Mouse (Mus musculus) forebrain, embryonic 10.5 days (tissue): Measurements from ENCODE around the gene Osbpl7. TPM values are rescaled to one million over a fixed set of nuclear protein-coding genes. Genes with fewer than 3 reads are reported as not detected.
A peak's percentile ranks its signal among the peaks of the same experiment; 100 is the strongest.

Experiments
- DNase-seq: peaks from one replicate; pipeline ENCODE4 v3.0.0-alpha.2; 2017; ENCODE audit warnings: low spot score; ENCODE audit errors: extremely low spot score
- H3K27ac ChIP-seq: fragments of 300-500 bp; sonication (generic); 2 replicates; pipeline ENCODE4 v1.5.1; 2016; ENCODE audit warnings: mild to moderate bottlenecking
- H3K27me3 ChIP-seq: fragments of 300-500 bp; sonication (generic); 2 replicates; pipeline ENCODE4 v1.6.1; 2016; ENCODE audit warnings: mild to moderate bottlenecking; ENCODE audit not compliant: poor library complexity, severe bottlenecking
- H3K36me3 ChIP-seq: fragments of 300-500 bp; sonication (generic); replicated peaks from 2 replicates; pipeline ENCODE4 v1.6.1; 2016; ENCODE audit warnings: mild to moderate bottlenecking, moderate library complexity
- H3K4me1 ChIP-seq: fragments of 300-500 bp; sonication (generic); 2 replicates; pipeline ENCODE4 v1.6.1; 2016
- H3K4me3 ChIP-seq: fragments of 300-500 bp; sonication (generic); 2 replicates; pipeline ENCODE4 v1.5.1; 2016; ENCODE audit warnings: mild to moderate bottlenecking, moderate library complexity
- H3K9me3 ChIP-seq: fragments of 300-500 bp; sonication (generic); 2 replicates; pipeline ENCODE4 v1.6.1; 2016; ENCODE audit warnings: mild to moderate bottlenecking, moderate library complexity
- WGBS: fragments of 180-500 bp; shearing (Covaris S2); methylation state at CpG from one replicate; pipeline ENCODE4 v1.1.7; 2016; 5-methylcytosine and 5-hydroxymethylcytosine counted together
- polyA plus RNA-seq: library from polyadenylated mRNA; unstranded; fragments of >200 nt; fragmentation: Nextera tagmentation; extraction: Ambion mirVana; gene quantifications from 2 replicates; pipeline ENCODE4 v1.2.1, GENCODE M21; 2016

Osbpl7 gene
- polyA plus RNA-seq, 1 experiment from 2014 or later = 8.9 TPM

DNA sequence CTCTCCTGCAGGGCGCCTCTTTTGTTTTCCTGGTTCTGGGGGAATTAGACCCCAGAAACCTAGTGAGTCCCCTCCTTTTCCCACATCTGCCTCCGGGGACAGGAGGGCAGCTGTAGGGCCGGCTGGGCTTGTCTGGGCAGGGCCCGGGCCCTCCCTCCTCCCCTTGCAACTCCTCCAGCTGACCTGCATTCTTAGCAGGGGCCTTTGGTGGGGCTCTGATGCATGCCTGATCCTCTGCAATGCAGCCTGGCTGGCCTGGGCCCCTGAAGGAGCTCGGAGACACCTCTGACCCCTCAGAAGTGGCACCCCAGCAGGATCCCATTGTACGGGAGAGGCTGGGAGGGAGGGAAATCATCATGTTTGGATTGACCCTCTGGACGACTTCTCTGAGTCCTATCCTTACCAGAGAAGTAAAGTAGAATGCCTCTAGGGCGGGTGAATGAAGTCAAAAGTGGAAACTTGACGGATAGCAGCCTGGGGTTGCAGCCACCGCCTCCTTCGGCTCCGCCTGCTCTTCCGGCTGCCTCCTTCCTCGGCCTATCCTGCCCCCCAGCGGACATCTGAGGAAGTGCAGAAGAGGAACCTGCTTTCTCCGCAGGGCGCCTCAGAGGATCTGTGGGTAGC lies 24.6 kb upstream of the Osbpl7 start:
- Histone ChIP-seq H3K9me3 (no peaks in the 10 kb centered on the region), H3K36me3 (no peaks in the 10 kb centered on the region), H3K27me3 (peaks cover 50% of the 10 kb centered on the region), H3K27ac (peak overlapping the region; percentile 87), H3K4me3 (peak overlapping the region; percentile 45), H3K4me1 (peaks cover 75% of the 10 kb centered on the region)
- WGBS = 1% methylated on average over 17 of the region's 17 CpGs
- DNase-seq = peak; percentile 90

DNA sequence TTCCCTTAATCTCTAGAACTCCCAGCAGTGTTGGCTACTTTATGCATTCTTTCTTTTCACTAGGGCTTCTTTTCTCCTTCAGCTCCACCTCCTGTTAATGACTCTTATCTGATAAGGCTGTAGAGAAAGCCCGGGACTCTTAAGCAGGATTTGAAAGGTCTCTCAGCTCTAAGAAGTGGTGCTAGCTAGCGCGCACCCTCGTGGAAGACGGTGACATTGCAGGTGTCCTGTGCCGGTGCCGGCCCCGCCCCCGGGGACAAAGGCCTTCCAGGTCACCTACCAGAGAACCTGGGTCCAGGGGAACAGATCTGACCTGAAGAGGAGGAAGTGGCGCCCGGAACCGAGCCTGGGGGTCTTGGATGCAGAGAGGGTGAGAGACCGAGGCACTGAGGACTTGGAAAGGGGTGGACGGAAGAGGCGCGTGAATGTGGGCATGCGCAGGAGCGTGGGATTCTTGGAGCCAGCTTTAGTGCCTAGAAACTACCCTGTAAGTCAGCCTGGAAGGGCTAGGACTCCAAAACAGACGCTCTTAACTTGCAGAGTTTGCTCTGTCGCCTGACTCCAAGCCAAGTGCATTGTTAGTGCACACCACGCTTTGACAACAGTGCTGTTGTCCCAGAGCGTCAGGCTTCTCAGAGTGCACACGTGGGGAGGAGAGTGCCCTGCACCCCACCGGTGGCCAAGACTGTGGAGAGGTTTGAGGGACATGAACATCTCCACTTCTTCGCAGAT lies 20.6 kb upstream of the Osbpl7 start, which contains the start of gene Scrn2:
Gene Scrn2 (plus strand): TSS at position 253 of the 732 bp plus-strand sequence.
- peaks cover 26% of the 10 kb centered on the region for H3K36me3 ChIP-seq
- peak within 1 kb of the TSS; percentile 96 for H3K27ac ChIP-seq
- peaks cover 10% of the 10 kb centered on the region for H3K27me3 ChIP-seq
- WGBS = 3% methylated on average over 25 of the region's 25 CpGs
- peak; percentile 91 for DNase-seq
- H3K9me3 ChIP-seq = no peaks in the 10 kb centered on the region
- H3K4me1 ChIP-seq = peaks cover 43% of the 10 kb centered on the region
- peak within 1 kb of the TSS; percentile 76 for H3K4me3 ChIP-seq

DNA sequence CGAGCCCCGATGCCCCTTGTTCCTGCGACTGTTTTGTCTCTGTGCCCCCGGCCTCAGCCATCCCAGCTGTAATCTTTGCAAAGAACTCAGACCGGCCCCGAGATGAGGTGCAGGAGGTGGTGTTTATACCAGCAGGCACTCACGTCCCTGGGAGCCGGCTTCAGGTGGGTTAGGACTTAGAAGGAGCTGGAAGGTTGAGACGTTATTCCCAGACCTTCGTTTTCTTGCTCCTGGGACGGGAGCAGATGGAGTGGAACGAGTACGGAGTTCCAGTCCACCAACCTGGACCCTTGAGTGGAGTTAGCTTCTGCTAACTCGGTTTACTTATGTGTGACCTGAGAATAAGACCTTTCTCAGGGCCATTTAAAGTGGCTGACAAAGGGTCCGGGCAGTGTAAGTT lies 20.0 kb upstream of the Osbpl7 start:
- Histone ChIP-seq H3K27me3 (peaks cover 4% of the 10 kb centered on the region), H3K4me1 (peaks cover 37% of the 10 kb centered on the region), H3K27ac (peak overlapping the region; percentile 96), H3K4me3 (peak overlapping the region; percentile 76), H3K9me3 (no peaks in the 10 kb centered on the region), H3K36me3 (peaks cover 31% of the 10 kb centered on the region)
- WGBS = 22% methylated on average over 15 of the region's 15 CpGs
- no peak for DNase-seq

DNA sequence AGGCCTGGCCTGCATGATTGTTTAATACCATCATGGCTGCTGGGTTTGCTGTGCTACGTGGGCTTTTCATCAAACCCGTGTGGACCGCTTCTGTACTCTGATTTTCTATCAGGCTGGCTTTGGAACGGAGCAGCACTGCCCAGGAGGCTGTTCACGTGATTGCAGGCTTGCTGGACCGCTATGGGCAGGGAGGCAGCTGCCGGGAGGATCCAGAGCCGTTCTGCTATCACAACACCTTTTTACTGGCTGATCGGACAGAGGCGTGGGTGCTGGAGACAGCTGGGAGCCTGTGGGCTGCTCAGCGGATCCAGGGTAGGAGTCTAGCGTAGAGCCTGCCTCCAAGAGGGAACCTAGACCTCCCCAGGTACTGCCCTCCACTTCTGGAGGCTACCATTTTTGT lies 18.5 kb upstream of the Osbpl7 start:
- no peaks in the 10 kb centered on the region for H3K9me3 ChIP-seq

DNA sequence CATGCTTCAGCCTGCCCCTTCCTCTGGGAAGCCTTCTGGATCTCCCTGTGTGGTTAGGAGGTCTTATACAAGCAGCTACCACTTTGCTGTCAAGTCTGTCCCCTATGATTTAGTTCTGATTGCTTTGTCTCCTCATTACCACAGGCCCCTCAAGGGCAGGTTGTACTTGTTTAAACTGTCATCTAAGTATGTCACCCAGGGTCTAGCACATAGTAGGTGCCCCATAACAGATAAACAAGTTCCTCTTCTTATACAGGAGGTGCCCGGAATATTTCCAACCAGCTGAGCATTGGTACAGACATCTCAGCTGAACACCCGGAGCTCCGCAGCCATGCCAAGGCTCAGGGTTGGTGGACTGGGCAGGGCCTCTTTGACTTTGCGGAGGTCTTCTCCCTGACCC lies 17.9 kb upstream of the Osbpl7 start:
- peaks cover 24% of the 10 kb centered on the region for H3K4me1 ChIP-seq
- WGBS = 95% methylated on average over 4 of the region's 4 CpGs

More for the DNA sequence above, 18.5 kb upstream of the Osbpl7 start:
- no peak overlapping the region for H3K27ac ChIP-seq
- peaks cover 24% of the 10 kb centered on the region for H3K4me1 ChIP-seq
- no peaks in the 10 kb centered on the region for H3K27me3 ChIP-seq
- no peak overlapping the region for H3K4me3 ChIP-seq
- no peak for DNase-seq
- H3K36me3 ChIP-seq = peaks cover 33% of the 10 kb centered on the region
- WGBS = 89% methylated on average over 12 of the region's 12 CpGs

DNA sequence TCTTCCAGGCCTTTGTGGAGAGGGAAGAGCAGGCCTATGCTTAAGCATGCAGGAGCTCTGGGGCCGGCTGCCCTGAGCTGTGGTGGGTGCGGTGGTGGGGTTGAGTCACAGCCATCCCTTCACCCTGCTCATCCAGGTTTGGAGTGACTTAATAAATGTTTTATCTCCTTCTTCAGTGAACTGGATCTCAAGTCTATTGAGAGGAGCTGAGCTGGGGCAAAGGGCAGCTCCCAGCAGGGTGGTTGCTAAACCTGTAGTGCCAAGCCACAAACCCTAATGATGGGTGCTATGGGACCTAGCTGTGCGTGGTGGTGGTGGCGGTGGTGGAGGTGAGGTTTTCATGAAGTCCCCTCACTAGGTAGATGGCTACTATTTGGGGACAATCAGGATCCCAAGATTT lies 16.6 kb upstream of the Osbpl7 start:
- 93% methylated on average over 4 of the region's 4 CpGs for WGBS
- H3K27ac ChIP-seq = no peak overlapping the region
- no peaks in the 10 kb centered on the region for H3K9me3 ChIP-seq
- DNase-seq = no peak
- peaks cover 24% of the 10 kb centered on the region for H3K4me1 ChIP-seq
- no peak overlapping the region for H3K4me3 ChIP-seq
- no peaks in the 10 kb centered on the region for H3K27me3 ChIP-seq
- H3K36me3 ChIP-seq = peaks cover 33% of the 10 kb centered on the region

More for the DNA sequence above, 17.9 kb upstream of the Osbpl7 start:
- no peak for DNase-seq
- no peaks in the 10 kb centered on the region for H3K27me3 ChIP-seq
- H3K36me3 ChIP-seq = peaks cover 33% of the 10 kb centered on the region
- no peak overlapping the region for H3K27ac ChIP-seq
- no peaks in the 10 kb centered on the region for H3K9me3 ChIP-seq
- no peak overlapping the region for H3K4me3 ChIP-seq

DNA sequence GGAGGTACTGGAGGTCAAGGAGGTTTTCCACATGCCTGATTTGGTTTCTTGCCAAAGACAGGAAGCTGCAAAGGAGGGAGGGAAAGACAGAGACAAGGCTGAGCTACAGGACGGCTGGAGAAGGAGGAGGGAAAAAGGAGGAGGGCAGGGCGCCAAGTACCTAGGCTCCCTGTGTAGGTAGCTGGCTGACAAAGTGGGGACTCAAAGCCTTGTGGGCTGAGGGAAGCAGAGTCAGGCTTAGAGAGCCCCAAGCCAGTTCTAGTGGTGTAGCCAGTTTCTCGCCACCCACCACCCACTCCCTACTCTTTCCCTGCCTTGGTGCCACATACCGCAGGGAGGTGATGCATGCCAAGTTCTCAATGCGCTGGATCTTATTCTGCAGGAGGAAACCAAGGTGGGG lies 14.3 kb upstream of the Osbpl7 start:
- no peak for DNase-seq
- WGBS = 80% methylated on average over 5 of the region's 5 CpGs
- Histone ChIP-seq H3K4me3 (no peak overlapping the region), H3K27ac (no peak overlapping the region), H3K36me3 (peaks cover 33% of the 10 kb centered on the region), H3K9me3 (no peaks in the 10 kb centered on the region), H3K4me1 (peaks cover 12% of the 10 kb centered on the region), H3K27me3 (no peaks in the 10 kb centered on the region)

DNA sequence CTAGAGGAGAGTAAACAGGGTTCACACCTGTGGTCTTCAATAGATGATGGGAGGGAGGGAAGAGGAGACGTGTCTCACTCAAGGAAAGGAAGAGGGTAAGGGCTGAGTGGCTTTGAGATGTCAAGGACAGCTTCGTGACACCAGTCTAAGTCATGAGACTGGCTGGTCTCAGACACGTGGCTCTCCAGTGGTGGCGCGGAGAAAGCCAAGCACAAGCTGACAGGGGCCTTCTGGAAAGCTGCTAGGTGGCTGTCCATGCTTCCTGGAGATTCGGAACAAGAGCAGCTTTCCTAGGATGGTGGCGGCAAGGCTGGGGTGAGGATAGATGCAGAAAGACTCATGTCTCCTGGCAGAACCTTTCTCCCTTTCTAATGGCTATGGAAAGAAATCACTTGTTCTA lies 11.5 kb upstream of the Osbpl7 start:
- Histone ChIP-seq H3K4me3 (no peak overlapping the region), H3K9me3 (no peaks in the 10 kb centered on the region), H3K27ac (no peak overlapping the region), H3K36me3 (peaks cover 21% of the 10 kb centered on the region), H3K4me1 (peaks cover 22% of the 10 kb centered on the region), H3K27me3 (no peaks in the 10 kb centered on the region)
- WGBS = 69% methylated on average over 7 of the region's 7 CpGs
- DNase-seq = no peak

DNA sequence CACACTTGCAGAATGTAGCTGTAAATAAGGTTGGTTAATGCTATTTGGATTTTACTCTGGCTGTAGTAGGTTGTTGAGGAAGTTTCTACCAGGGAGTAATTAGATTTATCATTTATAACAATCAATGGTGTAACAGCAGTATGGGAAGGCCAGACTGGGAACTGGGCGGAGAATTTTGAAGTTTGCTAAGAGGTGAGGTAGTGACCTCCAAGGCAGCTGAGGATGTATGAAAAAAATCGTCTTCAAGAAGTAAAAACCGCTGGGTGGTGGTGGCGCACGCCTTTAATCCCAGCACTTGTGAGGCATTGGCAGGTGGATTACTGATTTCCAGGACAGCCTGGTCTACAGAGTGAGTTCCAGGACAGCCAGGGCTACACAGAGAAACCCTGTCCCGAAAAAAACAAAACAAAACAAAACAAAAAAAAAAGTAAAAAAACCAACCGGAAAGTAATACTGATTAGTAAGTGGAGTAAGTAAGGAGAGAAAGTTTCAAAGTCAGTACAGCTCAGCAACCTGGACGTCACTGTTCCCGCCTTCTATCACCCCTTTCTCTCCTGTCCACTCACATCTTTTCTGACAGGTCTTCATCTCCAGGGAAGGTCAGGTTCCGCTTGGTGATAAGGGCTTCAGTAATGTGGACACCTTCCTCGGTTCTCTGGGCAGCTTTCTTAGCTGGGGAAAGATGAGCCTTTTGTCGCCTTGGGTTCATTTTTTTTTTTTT lies 10.0 kb upstream of the Osbpl7 start:
- no peaks in the 10 kb centered on the region; the same call in 1 of the 2 replicates for H3K9me3 ChIP-seq
- H3K4me3 ChIP-seq = peak overlapping the region; percentile 83
- H3K27me3 ChIP-seq = no peaks in the 10 kb centered on the region
- H3K36me3 ChIP-seq = peaks cover 25% of the 10 kb centered on the region
- no peak for DNase-seq
- peaks cover 22% of the 10 kb centered on the region for H3K4me1 ChIP-seq
- 53% methylated on average over 12 of the region's 12 CpGs for WGBS
- H3K27ac ChIP-seq = peak overlapping the region; percentile 88; the same call in 1 of the 2 replicates

DNA sequence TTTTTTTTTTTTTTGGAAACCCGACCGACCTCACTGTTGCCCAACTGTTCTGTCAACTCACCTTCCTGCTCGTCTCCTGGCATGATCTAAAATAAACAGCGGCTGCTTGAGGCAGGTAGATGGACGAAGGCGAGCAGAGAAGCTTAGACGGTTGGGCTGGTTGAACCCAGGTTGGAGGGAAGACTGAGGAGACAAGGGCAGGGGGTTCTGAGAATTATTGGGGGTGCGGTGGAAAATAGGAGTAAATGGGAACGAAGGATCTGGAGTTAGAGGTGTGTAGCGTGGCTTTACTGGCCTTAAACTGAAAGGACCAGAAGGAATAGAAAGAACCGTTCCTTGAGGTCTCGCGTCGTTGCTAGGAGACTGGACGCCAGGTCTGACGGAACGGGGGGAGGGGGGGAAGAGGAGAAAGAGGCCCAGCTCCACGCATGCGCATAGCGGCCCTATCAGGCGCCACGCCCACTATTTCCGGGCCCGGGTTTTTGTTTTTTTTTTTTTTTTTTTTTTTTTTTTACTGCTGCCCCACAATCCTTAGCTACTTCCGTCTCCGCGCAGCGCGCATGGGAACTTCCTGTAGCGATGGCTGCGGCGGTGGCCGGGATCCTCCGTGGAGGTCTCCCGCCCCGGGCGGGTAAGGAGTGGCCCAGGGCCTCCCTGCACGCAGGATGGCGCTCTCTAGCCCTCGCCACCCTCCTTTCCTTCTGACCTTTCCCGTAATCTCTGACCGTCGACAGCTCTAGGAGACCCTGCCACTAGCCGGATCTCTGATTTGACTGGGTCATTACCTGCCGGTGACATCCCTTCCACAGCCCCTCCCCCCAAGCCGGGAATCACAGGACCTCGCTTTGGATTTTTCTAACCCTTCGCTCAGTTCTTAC lies 9.2 kb upstream of the Osbpl7 start, which contains the start of the genes Lrrc46 and Mrpl10:
Gene Lrrc46 (minus strand): TSS at position 386 of the 878 bp plus-strand sequence.
Gene Mrpl10 (plus strand): TSS at position 539 of the 878 bp plus-strand sequence.
- Histone ChIP-seq H3K27me3 (no peaks in the 10 kb centered on the region), H3K27ac (peak within 1 kb of the TSS; percentile 88), H3K36me3 (peaks cover 27% of the 10 kb centered on the region), H3K4me1 (peaks cover 22% of the 10 kb centered on the region), H3K9me3 (no peaks in the 10 kb centered on the region; the same call in 1 of the 2 replicates), H3K4me3 (peak within 1 kb of the TSS; percentile 83)
- DNase-seq = peak; percentile 91
- WGBS = under 1% methylated on average over 48 of the region's 48 CpGs

DNA sequence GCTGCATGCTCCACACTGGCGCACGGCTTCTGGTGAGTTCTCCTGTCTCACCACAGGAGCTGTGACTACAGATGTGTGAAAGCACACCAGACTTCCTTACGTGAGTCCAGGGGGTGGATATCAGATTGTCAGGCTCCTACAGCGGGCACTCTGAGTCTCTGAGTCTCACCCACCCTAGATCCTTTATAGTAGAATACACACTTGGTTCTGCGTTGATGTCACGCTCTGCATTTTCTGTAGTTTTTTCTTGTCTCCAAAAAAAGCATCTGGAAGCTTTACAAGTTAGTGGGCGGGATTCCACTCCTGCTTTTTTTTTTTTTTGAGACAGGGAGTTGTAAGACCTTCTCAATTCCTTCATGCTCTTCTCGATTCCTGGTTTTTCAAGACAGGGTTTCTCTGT lies 5.5 kb upstream of the Osbpl7 start:
- H3K4me3 ChIP-seq = no peak overlapping the region
- H3K27ac ChIP-seq = no peak overlapping the region
- peaks cover 49% of the 10 kb centered on the region for H3K36me3 ChIP-seq
- H3K9me3 ChIP-seq = no peaks in the 10 kb centered on the region; the same call in 1 of the 2 replicates
- DNase-seq = no peak
- H3K4me1 ChIP-seq = peaks cover 25% of the 10 kb centered on the region
- 96% methylated on average over 8 of the region's 8 CpGs for WGBS
- H3K27me3 ChIP-seq = no peaks in the 10 kb centered on the region

DNA sequence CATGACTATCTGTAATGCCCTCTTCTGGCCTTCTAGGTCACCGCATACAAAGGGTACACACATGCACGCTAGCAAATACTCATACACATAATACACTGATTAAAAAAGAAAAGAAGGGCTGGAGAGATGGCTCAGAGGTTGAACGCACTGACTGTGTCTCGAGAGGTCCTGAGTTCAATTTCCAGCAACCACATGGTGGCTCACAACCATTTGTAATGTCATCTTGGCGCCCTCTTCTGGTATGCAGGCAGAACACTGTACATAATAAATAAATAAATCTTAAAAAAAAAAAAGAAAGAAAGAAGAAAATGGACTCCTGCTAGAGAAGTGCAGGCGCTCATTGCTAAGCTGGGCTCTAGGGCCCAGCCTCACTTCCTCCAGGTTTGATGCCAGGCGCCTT lies 4.6 kb upstream of the Osbpl7 start:
- Histone ChIP-seq H3K9me3 (no peaks in the 10 kb centered on the region; the same call in 1 of the 2 replicates), H3K4me3 (no peak overlapping the region), H3K27me3 (no peaks in the 10 kb centered on the region), H3K36me3 (peaks cover 49% of the 10 kb centered on the region), H3K27ac (no peak overlapping the region), H3K4me1 (peaks cover 29% of the 10 kb centered on the region)
- DNase-seq = no peak
- WGBS = 79% methylated on average over 7 of the region's 7 CpGs
